Mouse (Mus musculus): ENCODE measurements around the gene Adra2a. TPM values are rescaled to one million over a fixed set of nuclear protein-coding genes. Genes with fewer than 3 reads are reported as not detected.

The Adra2a gene
- 2.9 TPM in 2 replicates for polyA plus RNA-seq (2015; fragmentation: Nextera tagmentation; extraction: Ambion mirVana)

- 78% methylated on average over 5 of the region's 5 CpGs for WGBS
- Histone ChIP-seq H3K4me2 (peak within 1 kb of the TSS; percentile 100), H3K36me3 (no peaks in the 10 kb centered on the region), H3K4me3 (peak within 1 kb of the TSS; percentile 65), H3K9me3 (no peaks in the 10 kb centered on the region), H3K4me1 (replicated peaks) (peaks cover 40% of the 10 kb centered on the region), H3K9ac (peak within 1 kb of the TSS; percentile 79), H3K27me3 (peaks cover 32% of the 10 kb centered on the region), H3K27ac (replicated peaks) (peak within 1 kb of the TSS; percentile 83)
- ATAC-seq (ENCODE audit: low read depth) = no peak
These were observed at the start of gene Adra2a for GRCm38 (mm10) chr19:54043851-54044250. Gene Adra2a, plus strand, starts transcription at chr19:54044151.

DNA sequence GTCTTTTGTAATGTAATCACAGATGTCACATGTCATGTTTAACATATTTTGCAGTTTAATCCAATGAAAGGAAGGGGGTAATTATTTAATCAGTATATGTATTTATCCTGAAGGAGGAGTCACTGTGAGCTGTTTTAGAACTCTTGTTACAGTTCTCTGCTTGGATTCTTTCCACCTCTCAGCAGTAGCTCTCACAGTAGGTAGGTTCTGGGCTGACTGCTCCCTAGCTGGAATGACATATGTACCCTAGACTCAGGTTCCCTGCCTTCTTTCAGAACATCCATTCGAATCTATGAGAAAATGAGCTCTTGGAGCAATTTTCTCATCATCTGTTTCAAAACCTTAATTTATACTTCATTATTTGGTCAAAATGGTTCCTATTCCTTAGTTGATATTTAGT lies 49.7 kb upstream of the Adra2a start:
- Histone ChIP-seq H3K36me3 (no peaks in the 10 kb centered on the region), H3K4me2 (no peak overlapping the region), H3K4me1 (replicated peaks) (peaks cover 10% of the 10 kb centered on the region), H3K4me3 (no peak overlapping the region), H3K27me3 (no peaks in the 10 kb centered on the region), H3K9me3 (no peaks in the 10 kb centered on the region), H3K9ac (no peak overlapping the region), H3K27ac (replicated peaks) (no peak overlapping the region)
- no peak for ATAC-seq (ENCODE audit: low read depth)
- 75% methylated on average over 1 of the region's 1 CpGs for WGBS

DNA sequence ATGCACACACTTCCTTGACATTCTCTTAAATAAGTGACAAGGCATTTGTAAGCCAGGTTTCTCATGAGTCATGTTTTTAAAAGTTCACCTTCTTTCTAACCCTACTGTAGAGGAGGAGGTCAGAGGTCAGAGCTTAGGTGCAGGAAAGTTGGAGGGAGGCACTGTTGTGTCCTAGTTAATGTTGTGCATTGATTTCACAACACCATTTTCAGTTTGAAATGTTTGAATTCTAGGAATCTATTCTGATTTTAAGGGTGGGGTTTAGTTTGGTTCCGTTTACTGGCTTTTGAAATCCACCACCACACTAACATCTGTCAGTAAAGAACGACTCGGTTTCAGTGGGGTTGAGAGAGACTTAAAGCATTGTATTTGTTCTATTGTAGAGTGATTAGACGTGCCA lies 33.0 kb upstream of the Adra2a start:
- H3K9me3 ChIP-seq = no peaks in the 10 kb centered on the region
- no peak overlapping the region for H3K9ac ChIP-seq
- no peak overlapping the region for H3K4me2 ChIP-seq
- H3K27ac ChIP-seq (replicated peaks) = no peak overlapping the region
- WGBS = 58% methylated on average over 4 of the region's 4 CpGs
- no peaks in the 10 kb centered on the region for H3K27me3 ChIP-seq
- ATAC-seq (ENCODE audit: low read depth) = no peak
- H3K36me3 ChIP-seq = no peaks in the 10 kb centered on the region
- H3K4me1 ChIP-seq (replicated peaks) = no peaks in the 10 kb centered on the region
- no peak overlapping the region for H3K4me3 ChIP-seq

DNA sequence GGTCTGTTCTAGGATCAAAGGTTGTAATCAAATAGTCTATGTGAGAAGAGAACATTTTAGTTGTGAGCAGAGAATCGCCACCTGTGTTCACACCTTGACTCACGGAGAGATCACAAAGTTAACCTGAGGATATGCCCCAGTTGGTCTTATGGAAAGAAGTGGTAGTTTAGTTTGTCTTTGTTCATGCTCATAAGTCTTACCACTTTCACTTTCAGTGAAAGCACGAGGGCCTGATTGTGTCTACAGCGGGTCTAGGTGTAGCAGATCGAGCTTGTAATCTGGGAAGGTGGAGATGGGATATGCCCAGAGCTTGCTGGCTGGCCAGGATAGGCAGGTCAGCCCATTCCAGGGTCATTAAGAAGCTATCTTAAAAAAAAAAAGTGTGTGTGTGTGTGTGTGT lies 29.0 kb upstream of the Adra2a start:
- no peak overlapping the region for H3K27ac ChIP-seq (replicated peaks)
- 0 out of 2 replicates have a peak, but pooled peaks cover 9% of the 10 kb centered on the region for H3K4me1 ChIP-seq (replicated peaks)
- H3K9ac ChIP-seq = no peak overlapping the region
- H3K4me2 ChIP-seq = no peak overlapping the region
- no peak overlapping the region for H3K4me3 ChIP-seq
- no peak for ATAC-seq (ENCODE audit: low read depth)
- 95% methylated on average over 5 of the region's 5 CpGs for WGBS
- no peaks in the 10 kb centered on the region for H3K27me3 ChIP-seq
- H3K9me3 ChIP-seq = no peaks in the 10 kb centered on the region
- no peaks in the 10 kb centered on the region for H3K36me3 ChIP-seq

DNA sequence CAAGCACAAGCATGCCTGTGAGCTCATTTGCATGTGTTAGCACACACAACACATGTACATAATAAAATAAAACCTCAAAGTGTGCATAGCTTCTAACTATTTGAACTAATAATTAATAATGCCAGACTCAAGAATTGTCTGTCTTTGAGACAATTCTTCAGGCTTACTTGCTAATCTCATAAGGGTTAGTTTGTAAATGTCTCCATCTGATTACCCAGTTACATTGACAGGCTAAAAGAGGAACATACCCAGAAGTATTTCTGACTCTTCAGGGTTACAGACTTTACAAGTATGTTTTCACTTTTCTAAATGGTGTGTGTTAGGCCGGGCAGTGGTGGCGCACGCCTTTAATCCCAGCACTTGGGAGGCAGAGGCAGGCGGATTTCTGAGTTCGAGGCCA lies 28.4 kb upstream of the Adra2a start:
- Histone ChIP-seq H3K4me2 (no peak overlapping the region), H3K9me3 (no peaks in the 10 kb centered on the region), H3K4me1 (replicated peaks) (0 out of 2 replicates have a peak, but pooled peaks cover 9% of the 10 kb centered on the region), H3K4me3 (no peak overlapping the region), H3K27me3 (no peaks in the 10 kb centered on the region), H3K27ac (replicated peaks) (no peak overlapping the region), H3K9ac (no peak overlapping the region), H3K36me3 (no peaks in the 10 kb centered on the region)
- 97% methylated on average over 5 of the region's 5 CpGs for WGBS
- ATAC-seq (ENCODE audit: low read depth) = no peak

- H3K36me3 ChIP-seq = peaks cover 29% of the 10 kb centered on the region
- no peak overlapping the region for H3K27ac ChIP-seq (replicated peaks)
- H3K4me1 ChIP-seq (replicated peaks) = no peaks in the 10 kb centered on the region
- H3K27me3 ChIP-seq = no peaks in the 10 kb centered on the region
- 79% methylated on average over 6 of the region's 6 CpGs for WGBS
- no peak overlapping the region for H3K4me3 ChIP-seq
- H3K4me2 ChIP-seq = no peak overlapping the region
- H3K9ac ChIP-seq = no peak overlapping the region
- ATAC-seq (ENCODE audit: low read depth) = no peak
- H3K9me3 ChIP-seq = no peaks in the 10 kb centered on the region
These were observed 8.9 kb upstream of the Adra2a start for GRCm38 (mm10) chr19:54035100-54035499.

DNA sequence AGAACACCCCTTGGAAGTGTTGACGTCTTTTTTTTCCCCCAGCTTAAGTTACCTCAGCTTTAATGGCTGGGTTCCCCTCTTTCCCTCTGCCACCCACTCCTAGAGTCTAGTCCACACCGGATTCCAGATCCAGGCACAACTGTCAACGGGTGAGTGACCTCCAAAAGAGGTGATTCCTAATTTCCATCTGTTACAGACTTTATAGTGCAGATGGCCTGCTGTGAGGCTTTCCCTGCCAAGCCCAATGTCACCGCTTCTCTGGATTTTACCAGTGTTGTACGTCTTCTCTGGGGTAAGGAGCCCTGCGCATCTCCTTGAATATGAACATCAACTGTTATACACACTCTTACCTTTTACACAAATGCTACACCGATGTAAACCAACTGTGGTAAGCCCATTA lies 4.5 kb upstream of the Adra2a start:
- no peak overlapping the region for H3K4me2 ChIP-seq
- no peaks in the 10 kb centered on the region for H3K9me3 ChIP-seq
- no peak overlapping the region for H3K27ac ChIP-seq (replicated peaks)
- no peak for ATAC-seq (ENCODE audit: low read depth)
- H3K9ac ChIP-seq = no peak overlapping the region
- WGBS = 73% methylated on average over 7 of the region's 7 CpGs
- H3K4me3 ChIP-seq = no peak overlapping the region
- no peaks in the 10 kb centered on the region for H3K27me3 ChIP-seq
- peaks cover 9% of the 10 kb centered on the region for H3K36me3 ChIP-seq
- H3K4me1 ChIP-seq (replicated peaks) = peaks cover 3% of the 10 kb centered on the region; the same call in 1 of the 2 replicates

DNA sequence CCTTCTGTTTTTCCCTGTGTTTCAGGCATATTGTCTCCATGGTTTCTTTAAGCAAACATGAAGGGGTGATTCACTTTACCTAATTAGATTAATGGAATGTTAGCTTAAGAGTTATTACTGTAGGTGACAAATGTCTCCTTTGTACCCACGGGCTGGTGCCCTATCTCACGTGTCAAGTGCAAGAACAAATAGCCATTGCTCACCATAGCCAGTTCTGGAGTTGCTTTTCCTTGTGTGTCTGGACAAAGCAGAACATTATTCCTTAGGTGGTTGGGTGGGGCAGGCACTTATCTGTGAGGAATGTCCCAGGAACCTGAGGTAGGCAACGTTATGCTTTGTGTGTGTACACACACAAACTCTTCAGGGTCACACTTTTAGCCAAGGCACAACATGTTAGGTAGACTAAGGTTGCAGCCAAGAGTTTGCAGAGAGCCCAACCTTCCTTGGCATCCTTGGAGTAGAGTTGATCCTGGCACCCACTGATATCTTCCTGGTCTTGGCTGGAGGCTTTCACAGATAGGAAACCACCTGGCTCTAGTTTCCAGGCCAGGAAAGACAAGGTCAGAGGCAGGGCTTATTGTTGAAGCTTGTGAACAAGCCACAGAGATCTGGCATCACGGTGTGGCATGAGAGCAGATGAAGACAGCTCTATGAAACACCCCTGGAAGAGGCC lies 3.5 kb upstream of the Adra2a start:
- H3K4me2 ChIP-seq = no peak overlapping the region
- H3K4me3 ChIP-seq = no peak overlapping the region
- H3K9me3 ChIP-seq = no peaks in the 10 kb centered on the region
- peaks cover 8% of the 10 kb centered on the region for H3K36me3 ChIP-seq
- H3K4me1 ChIP-seq (replicated peaks) = peaks cover 7% of the 10 kb centered on the region; the same call in 1 of the 2 replicates
- no peaks in the 10 kb centered on the region for H3K27me3 ChIP-seq
- H3K9ac ChIP-seq = no peak overlapping the region
- ATAC-seq (ENCODE audit: low read depth) = no peak
- no peak overlapping the region for H3K27ac ChIP-seq (replicated peaks)
- 63% methylated on average over 4 of the region's 4 CpGs for WGBS

- Histone ChIP-seq H3K27ac (replicated peaks) (no peak overlapping the region), H3K36me3 (peaks cover 6% of the 10 kb centered on the region), H3K9me3 (no peaks in the 10 kb centered on the region), H3K4me2 (no peak overlapping the region), H3K9ac (no peak overlapping the region), H3K27me3 (peaks cover 3% of the 10 kb centered on the region), H3K4me3 (no peak overlapping the region), H3K4me1 (replicated peaks) (peaks cover 12% of the 10 kb centered on the region)
- 34% methylated on average over 5 of the region's 5 CpGs for WGBS
- no peak for ATAC-seq (ENCODE audit: low read depth)
These were observed 3.0 kb upstream of the Adra2a start for GRCm38 (mm10) chr19:54041029-54041367.

GRCm38 (mm10) chr19:54044507-54045371 lies 788 bp downstream of the Adra2a start:
- H3K9ac ChIP-seq = peak overlapping the region; percentile 79
- H3K4me3 ChIP-seq = peak overlapping the region; percentile 65
- H3K4me1 ChIP-seq (replicated peaks) = peaks cover 40% of the 10 kb centered on the region
- ATAC-seq (ENCODE audit: low read depth) = peak; percentile 93
- peak overlapping the region; percentile 100 for H3K4me2 ChIP-seq
- H3K9me3 ChIP-seq = no peaks in the 10 kb centered on the region
- no peaks in the 10 kb centered on the region for H3K36me3 ChIP-seq
- under 1% methylated on average over 59 of the region's 59 CpGs for WGBS
- peaks cover 41% of the 10 kb centered on the region for H3K27me3 ChIP-seq
- H3K27ac ChIP-seq (replicated peaks) = peak overlapping the region; percentile 83

DNA sequence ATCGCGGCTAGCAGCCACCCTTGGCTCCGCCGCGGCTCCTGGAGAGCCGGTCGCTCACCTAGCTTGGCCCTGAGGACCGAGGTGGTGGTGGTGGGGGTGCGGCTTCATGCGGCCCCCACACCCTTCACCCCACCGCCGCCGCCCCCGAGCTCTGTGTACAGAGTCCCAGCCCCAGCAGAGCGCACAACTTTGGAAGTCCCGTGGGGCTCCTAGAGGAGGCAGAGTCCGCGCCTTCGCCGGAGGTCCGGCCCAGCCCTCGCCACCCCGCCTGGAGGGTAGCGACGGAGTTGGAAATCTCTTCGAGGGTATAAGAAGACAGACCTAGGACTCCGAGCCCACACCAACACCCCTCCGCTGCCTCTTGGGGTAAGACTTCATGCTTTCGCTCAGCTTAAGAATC lies 1.5 kb downstream of the Adra2a start:
- peak overlapping the region; percentile 65 for H3K4me3 ChIP-seq
- no peaks in the 10 kb centered on the region for H3K9me3 ChIP-seq
- peaks cover 45% of the 10 kb centered on the region for H3K27me3 ChIP-seq
- whole genome bisulfite sequencing = under 1% methylated on average over 29 of the region's 29 CpGs
- H3K36me3 ChIP-seq = no peaks in the 10 kb centered on the region
- H3K4me1 ChIP-seq (replicated peaks) = peaks cover 40% of the 10 kb centered on the region
- H3K4me2 ChIP-seq = peak overlapping the region; percentile 100
- H3K27ac ChIP-seq (replicated peaks) = peak overlapping the region; percentile 83
- peak overlapping the region; percentile 79 for H3K9ac ChIP-seq
- peak; percentile 12; the same call in 1 of the 2 replicates for ATAC-seq (ENCODE audit: low read depth)

GRCm38 (mm10) chr19:54045931-54046683 lies 2.2 kb downstream of the Adra2a start:
- Histone ChIP-seq H3K27me3 (peaks cover 45% of the 10 kb centered on the region), H3K36me3 (no peaks in the 10 kb centered on the region), H3K4me2 (peak overlapping the region; percentile 100), H3K9ac (peak overlapping the region; percentile 79), H3K27ac (replicated peaks) (peak overlapping the region; percentile 61; the same call in 1 of the 2 replicates), H3K4me3 (peak overlapping the region; percentile 65), H3K4me1 (replicated peaks) (peaks cover 40% of the 10 kb centered on the region), H3K9me3 (no peaks in the 10 kb centered on the region)
- ATAC-seq (ENCODE audit: low read depth) = no peak
- 3% methylated on average over 55 of the region's 55 CpGs for WGBS
